Mouse (Mus musculus) cerebellum, adult 2 months (tissue): ENCODE data around the gene Fam163b. TPM values are rescaled to one million over a fixed set of nuclear protein-coding genes. Genes with fewer than 3 reads are reported as not detected.

Source experiments
- DNase-seq, 2 experiments: peaks; one replicate each; pipeline ENCODE4 v3.0.0; 2021
- H3K27ac ChIP-seq: fragments of 200-500 bp; 2 replicates; pipeline ENCODE4 v1.5.1; 2012; ENCODE audit warnings: low read length, control low read depth, inconsistent platforms; ENCODE audit not compliant: insufficient read depth
- H3K27me3 ChIP-seq: fragments of 200-500 bp; 2 replicates; pipeline ENCODE4 v1.6.1; 2012; ENCODE audit warnings: inconsistent platforms, mild to moderate bottlenecking, low read length, moderate library complexity; ENCODE audit not compliant: control insufficient read depth, insufficient read depth
- H3K4me1 ChIP-seq: fragments of 200-500 bp; 2 replicates; pipeline ENCODE4 v1.6.1; 2011; ENCODE audit warnings: low read length; ENCODE audit not compliant: control insufficient read depth, insufficient read depth
- H3K4me3 ChIP-seq: fragments of 200-500 bp; replicated peaks from 2 replicates; pipeline ENCODE3; 2011; ENCODE audit warnings: mild to moderate bottlenecking, low read depth, low read length, control low read depth; ENCODE audit not compliant: insufficient read depth
- CTCF ChIP-seq: fragments of 200-500 bp; IDR thresholded peaks from 2 replicates; pipeline ENCODE4 v1.5.1; 2011; ENCODE audit warnings: low read depth, mild to moderate bottlenecking, control low read depth, low read length, moderate library complexity, borderline replicate concordance; ENCODE audit not compliant: insufficient read depth
- POLR2A ChIP-seq: fragments of 200-500 bp; IDR thresholded peaks from 2 replicates; pipeline ENCODE4 v1.6.1; 2011; ENCODE audit warnings: low read length, control low read depth, borderline replicate concordance; ENCODE audit not compliant: insufficient read depth
- WGBS: fragments of 180-500 bp; shearing (Covaris S2); methylation state at CpG from one replicate; pipeline ENCODE4 v1.1.7; 2018; 5-methylcytosine and 5-hydroxymethylcytosine counted together
- polyA plus RNA-seq: library from polyadenylated mRNA; depleted of rRNA; stranded (reverse); fragments of >200 nt; gene quantifications from 2 replicates; pipeline ENCODE4 v1.2.3, GENCODE M21; 2012

Fam163b gene
- polyA plus RNA-seq, 1 experiment = 24.3 TPM

DNA sequence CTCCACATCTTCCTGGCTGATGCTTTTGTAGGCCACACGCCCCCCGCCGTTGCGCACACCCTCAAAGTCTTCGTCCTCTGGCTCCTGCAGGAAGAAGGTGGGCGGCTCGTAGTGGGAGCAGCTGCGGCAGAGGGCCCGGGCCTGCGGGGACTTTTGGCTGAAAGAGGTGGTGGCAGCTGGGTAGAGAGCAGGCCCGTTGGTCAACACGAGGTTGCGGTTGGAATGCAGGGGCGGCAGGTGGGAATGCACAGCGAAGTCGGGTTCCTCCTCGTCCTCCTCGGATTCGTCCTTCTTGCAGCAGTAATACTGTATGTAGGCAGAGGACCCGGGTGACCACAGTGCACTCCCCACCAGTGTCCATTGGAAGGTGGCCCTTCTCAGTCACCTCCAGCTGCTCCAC is 29.7 kb downstream of the Fam163b start:
- no peak overlapping the region for H3K4me3 ChIP-seq
- WGBS = 62% methylated on average over 20 of the region's 20 CpGs
- peaks cover 17% of the 10 kb centered on the region for H3K4me1 ChIP-seq
- no peaks in the 10 kb centered on the region for H3K27me3 ChIP-seq
- DNase-seq = no peak
- no peak overlapping the region for H3K27ac ChIP-seq
- TF ChIP-seq POLR2A (no peak), CTCF (no peak)

GRCm38 (mm10) chr2:27109052-27109451 is 33.2 kb downstream of the Fam163b start:
- H3K27me3 ChIP-seq = no peaks in the 10 kb centered on the region
- no peak overlapping the region for H3K27ac ChIP-seq
- TF ChIP-seq POLR2A (no peak), CTCF (no peak)
- DNase-seq = peak; percentile 51 to 68
- H3K4me3 ChIP-seq = no peak overlapping the region
- peaks cover 22% of the 10 kb centered on the region for H3K4me1 ChIP-seq
- 22% methylated on average over 5 of the region's 5 CpGs for WGBS

GRCm38 (mm10) chr2:27108144-27108543 is 34.1 kb downstream of the Fam163b start:
- no peak overlapping the region for H3K4me3 ChIP-seq
- no peak for TF ChIP-seq POLR2A
- TF ChIP-seq CTCF = no peak
- H3K27me3 ChIP-seq = no peaks in the 10 kb centered on the region
- H3K4me1 ChIP-seq = peaks cover 22% of the 10 kb centered on the region
- WGBS = 66% methylated on average over 2 of the region's 2 CpGs
- H3K27ac ChIP-seq = no peak overlapping the region
- no peak for DNase-seq

GRCm38 (mm10) chr2:27106816-27107215 is 35.5 kb downstream of the Fam163b start:
- H3K4me3 ChIP-seq = no peak overlapping the region
- no peak for DNase-seq
- H3K4me1 ChIP-seq = peaks cover 22% of the 10 kb centered on the region
- no peaks in the 10 kb centered on the region for H3K27me3 ChIP-seq
- WGBS = 79% methylated on average over 3 of the region's 3 CpGs
- TF ChIP-seq CTCF (no peak), POLR2A (no peak)
- no peak overlapping the region for H3K27ac ChIP-seq

- TF ChIP-seq POLR2A = no peak
- TF ChIP-seq CTCF = no peak
- DNase-seq = no peak
- H3K27ac ChIP-seq = no peak overlapping the region
Measured at GRCm38 (mm10) chr2:27103554-27103953, 38.7 kb downstream of the Fam163b start.

DNA sequence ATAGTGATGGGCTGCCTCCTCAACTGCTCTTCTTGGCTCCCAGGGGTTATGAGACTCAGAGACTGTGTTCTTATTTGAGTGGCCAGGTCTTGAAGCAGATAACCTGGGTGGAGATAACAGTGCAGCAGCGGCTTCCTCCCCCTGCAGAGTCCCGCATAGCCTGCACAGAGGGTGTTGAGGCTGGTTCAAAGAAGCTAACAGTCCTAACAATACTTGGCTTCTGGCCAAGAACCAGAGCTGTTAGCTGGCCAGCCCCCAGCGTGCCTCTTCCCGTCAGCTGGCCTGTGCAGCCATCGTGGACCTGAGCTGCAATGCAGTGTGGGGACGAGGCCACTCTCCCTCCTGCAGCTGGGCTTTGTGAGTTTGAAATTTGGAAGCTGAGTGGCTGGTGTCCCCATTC is 44.5 kb downstream of the Fam163b start:
- no peak overlapping the region for H3K27ac ChIP-seq
- no peak for DNase-seq

More at GRCm38 (mm10) chr2:27103554-27103953, 38.7 kb downstream of the Fam163b start:
- Histone ChIP-seq H3K4me3 (no peak overlapping the region), H3K4me1 (peaks cover 9% of the 10 kb centered on the region), H3K27me3 (no peaks in the 10 kb centered on the region)
- 79% methylated on average over 7 of the region's 7 CpGs for WGBS

GRCm38 (mm10) chr2:27097241-27097656 is 45.0 kb downstream of the Fam163b start:
- TF ChIP-seq CTCF (no peak), POLR2A (no peak)
- 84% methylated on average over 6 of the region's 6 CpGs for WGBS
- H3K4me1 ChIP-seq = no peaks in the 10 kb centered on the region
- H3K27ac ChIP-seq = no peak overlapping the region
- H3K4me3 ChIP-seq = no peak overlapping the region
- no peaks in the 10 kb centered on the region for H3K27me3 ChIP-seq
- DNase-seq = no peak

More for the DNA sequence above, 44.5 kb downstream of the Fam163b start:
- Histone ChIP-seq H3K4me1 (no peaks in the 10 kb centered on the region), H3K27me3 (no peaks in the 10 kb centered on the region), H3K4me3 (no peak overlapping the region)
- no peak for TF ChIP-seq POLR2A
- no peak for TF ChIP-seq CTCF
- 31% methylated on average over 6 of the region's 6 CpGs for WGBS

GRCm38 (mm10) chr2:27096341-27096981 is 45.8 kb downstream of the Fam163b start:
- TF ChIP-seq CTCF = no peak
- TF ChIP-seq POLR2A = no peak
- Histone ChIP-seq H3K27ac (no peak overlapping the region), H3K4me1 (no peaks in the 10 kb centered on the region), H3K27me3 (no peaks in the 10 kb centered on the region), H3K4me3 (no peak overlapping the region)
- no peak for DNase-seq
- 65% methylated on average over 13 of the region's 13 CpGs for WGBS
